Mouse (Mus musculus): ENCODE results near the gene Eif2ak4.

Gene Eif2ak4

DNA sequence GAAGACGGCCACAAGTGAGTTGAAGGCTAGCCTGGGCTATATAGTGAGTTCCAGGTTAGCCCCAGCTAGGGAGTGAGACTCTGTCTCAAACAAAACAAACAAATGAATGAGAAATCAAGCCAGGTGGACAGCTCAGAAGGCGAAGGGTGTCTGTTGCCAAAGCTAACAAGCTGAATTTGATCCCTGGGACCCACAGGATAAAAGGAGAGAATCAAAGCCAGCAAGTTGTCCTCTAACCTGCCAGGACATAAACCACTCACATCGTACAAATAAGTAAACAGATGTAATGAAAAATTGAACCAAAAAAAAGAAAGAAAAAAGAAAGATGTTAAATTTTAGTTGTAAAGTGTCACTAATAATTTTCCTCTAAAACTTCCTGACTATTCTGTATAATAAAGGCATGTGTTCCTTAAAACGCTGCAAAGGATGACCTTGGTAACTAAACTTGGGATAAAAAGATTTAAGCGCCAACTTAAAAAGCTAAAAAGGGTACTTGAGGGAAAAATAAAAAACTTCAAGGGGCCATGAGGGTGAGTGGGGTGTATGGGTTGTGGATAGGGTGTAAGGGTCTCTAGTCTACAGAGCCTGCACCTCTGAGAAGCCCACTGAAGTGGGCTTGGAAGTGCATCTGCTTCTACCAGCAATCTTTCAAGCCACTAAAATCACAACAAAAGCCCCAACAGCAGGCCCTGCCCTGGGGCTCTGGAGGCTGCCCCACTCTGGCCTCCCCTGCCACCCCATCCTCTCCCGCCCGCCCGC, 121.4 kb downstream of the Eif2ak4 start:
- no peak for DNase-seq (ENCODE audit: low spot score)

DNA sequence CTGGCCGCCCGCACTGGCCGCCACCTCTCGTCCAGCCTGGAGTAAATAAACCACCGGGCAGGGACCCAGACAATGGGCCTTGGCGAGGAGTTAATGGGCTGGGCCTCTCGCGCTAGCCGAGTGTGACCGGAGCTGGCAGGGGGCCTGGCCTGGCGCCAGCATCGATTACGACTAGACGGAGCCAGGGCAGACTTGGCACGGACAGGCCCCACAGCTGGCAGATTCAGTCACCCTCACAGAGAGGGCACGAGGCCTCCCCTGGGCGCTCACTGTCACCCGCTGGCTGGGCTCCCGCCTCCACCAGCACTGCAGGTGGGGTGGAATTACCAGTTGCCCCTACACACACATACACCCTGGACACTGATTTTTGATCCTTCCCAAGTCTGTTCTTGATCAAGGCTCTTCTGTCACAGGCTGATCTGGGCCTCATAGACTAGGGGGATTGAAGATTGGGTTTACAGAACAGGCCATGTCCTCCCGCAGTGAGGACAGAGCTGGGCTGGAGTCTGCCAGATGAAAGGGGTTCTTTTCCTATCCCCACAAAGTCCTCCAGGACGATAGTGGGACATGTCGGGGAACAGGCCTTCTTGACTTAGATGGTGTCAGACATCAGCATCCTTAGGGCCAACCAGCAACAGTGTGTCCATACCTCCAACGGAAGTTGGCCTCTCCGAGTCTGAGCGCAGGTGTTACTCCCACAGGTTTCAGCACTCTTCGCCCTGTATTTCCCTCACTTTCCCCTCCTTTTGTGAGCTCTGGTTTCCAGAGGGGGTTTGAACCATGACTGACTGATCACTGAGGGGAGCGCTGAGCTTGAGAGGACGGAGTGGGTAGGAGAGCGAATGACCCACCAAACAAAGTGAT, 122.3 kb downstream of the Eif2ak4 start:
- peak; percentile 95 for DNase-seq (ENCODE audit: low spot score)

DNA sequence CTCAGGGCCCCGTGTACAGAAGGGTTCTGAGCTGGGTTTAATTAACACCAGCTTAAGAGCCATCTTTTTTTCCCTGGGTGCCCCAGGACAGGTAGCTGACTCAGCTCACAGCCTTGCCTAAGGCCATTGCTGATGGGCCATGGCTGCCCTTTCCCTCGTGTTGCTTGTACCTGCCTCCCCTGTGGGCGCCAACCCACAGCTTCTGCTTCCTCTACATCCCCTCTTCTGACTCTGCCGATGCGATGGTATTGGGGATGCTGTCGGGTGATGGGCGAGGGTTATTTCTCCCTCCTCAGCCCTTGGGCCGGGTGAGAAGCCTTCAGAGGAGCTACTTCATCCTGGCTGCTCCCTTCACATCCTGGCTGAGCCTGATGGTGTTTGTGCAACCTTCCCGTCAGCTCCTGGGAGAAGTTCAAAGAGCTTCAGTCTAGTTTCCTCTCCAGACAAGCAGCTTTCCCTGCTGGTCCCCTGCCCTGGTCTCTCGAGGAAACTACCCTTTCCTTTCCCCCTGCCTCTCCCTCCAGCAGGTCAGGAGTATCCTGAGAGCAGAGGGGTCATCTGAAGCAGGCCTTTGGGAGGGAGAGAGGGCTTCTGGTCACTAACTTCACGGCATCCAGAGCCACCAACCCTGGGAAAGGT, 123.5 kb downstream of the Eif2ak4 start:
- DNase-seq (ENCODE audit: low spot score), result no peak

DNA sequence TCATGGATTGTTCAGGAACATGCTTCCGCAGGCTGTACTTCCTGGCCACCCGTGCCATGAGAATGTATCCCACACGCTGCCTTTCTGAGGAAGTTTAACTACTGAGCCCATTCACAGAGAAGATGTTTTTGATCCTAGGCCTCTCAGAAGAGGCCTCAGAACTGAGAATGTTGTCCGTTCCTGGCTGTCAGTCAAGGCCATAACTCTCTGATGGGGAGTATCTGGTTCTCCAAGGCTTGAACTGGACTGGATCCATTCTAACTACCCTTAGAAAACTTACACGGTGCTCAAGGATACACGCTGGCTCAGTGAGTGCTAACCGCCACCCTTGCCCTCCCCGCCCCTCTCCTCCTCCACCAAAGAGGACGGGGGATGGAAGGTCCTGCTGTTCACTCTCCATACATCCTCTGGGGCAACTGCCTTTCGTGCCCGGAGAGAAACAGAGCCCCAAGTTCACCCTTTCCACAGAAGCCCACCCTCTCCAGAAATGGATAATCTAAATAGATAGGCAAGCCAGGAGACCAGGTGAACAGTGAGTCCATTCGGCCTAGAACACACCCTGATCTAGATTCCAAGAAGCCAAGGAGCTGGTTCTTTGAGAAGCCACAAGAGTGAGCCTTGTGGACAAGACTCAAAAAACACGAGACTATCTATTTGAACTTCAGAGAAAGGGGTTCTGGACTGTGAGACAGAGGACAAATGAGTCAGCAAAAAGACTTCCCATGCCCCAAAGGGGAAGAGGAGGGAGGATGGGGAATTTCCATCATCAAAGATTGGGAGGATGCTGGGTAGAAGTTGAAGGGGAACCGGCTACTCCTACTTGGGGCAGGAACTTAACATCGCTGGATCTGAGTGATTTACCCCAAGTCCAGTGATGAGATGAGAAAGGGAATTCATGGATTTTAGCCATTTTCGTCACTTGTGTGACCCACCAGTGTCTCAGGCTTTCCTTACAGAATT, 124.3 kb downstream of the Eif2ak4 start:
- no peak for DNase-seq (ENCODE audit: low spot score)

DNA sequence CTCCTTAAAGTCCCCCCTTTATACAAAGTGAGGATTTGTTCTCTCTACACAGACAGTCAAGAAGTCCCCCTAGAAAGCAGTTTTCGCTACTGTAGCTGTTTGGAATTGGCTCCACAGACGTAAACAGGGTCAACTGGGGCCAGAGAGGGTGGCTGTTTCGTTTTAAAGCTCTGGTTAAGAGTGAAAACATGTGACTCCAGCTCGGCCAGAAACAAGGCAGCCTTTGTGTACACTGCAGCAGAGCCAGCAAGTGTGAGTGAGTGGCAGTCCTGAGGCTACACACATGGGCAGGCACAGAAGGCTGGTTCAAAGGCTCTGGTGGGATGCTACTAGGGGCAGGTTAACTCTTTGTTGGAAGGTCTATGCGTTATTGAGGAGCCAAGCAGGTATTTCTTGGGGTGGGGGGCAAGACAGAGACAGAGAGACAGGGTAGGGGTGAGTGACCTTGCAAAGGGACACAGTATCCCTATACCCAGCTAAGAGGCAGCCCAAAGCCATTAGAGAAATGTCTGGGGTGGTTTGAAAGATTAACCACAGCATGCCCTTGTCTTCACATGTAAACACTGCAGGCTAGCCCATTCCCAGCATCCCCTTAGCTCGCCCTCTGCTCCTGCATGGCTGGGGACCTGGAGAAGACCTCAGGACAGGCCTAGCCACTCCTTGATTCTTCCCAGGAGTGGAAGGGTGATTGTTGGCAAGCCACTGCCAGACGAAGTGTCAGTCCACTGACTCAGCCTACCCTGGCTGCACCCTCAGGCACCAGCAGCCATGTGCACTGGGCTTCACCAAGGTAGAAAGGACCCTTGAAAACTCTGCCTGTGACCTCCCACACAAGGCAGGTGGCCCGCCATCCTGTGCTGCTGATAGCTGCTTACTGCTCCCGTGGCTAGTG, 131.9 kb downstream of the Eif2ak4 start:
- DNase-seq (ENCODE audit: low spot score), result peak; percentile 51

DNA sequence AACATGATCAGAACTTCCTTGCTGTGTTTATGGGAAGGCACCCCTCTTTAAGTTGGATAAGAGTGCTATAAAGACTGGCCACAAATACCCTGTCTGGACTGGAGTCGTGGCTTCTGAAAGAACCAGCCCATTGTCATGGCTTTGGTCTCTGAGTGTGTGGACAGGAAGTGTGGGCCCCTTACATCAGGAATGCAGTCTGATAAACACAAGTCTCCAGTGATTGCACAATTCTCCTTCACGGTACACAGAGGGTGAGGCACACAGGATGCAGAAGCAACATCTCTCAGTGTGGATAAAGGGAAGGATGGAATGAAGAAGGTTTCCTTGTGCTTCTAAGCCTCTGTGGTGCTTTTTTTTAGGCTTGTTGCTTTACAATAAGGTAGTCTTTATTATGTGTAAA, 133.8 kb downstream of the Eif2ak4 start:
- DNase-seq (ENCODE audit: low spot score), result no peak

DNA sequence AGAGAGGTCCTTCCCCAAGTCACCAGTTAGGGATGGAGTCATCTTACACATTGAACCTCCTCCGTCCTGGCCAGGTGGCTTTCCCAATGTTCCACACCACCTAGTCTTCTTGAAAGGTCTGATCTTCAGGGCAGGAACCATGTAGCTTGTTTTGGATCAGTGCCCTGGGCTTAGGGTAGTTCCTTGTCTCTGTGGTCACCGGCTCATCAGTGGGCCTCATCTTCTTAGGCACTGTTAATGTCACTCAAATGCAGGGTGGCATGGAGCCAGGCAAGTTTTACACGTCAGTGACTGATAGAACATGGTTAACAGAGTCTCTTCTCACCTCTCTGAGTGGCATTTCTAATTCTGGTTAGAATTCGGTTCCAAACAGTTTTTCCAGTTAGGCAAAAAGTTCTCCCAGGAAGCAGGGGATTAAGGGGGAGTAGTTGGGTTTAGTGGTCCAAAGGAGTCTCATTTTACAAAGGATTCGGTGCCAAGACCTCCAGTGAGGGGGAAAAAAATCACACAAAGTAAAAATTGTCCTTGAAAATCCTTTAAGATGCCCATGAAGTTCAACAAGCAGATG, 134.8 kb downstream of the Eif2ak4 start:
- no peak for DNase-seq (ENCODE audit: low spot score)

DNA sequence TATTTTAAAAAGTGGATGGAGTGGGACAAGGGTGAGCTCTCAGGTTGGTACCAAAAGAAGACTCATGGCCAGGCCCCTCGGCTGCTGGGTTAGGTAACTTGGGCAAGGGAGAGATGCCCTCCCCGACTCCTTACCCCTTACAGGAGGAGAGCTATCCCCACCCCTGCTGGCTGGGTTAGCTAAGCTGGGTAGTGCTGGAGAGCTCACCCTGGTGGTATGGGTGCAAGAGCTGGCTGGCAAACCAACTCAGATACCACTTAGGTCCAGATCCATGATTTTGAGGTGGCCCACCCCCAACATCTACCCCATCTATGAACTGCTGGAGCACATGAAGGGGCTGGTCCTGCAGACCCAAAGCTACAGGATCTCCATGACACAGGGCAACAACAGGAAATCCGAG, 136.4 kb downstream of the Eif2ak4 start:
- DNase-seq (ENCODE audit: low spot score), result no peak
